Mouse (Mus musculus) midbrain, embryonic 14.5 days (tissue): ENCODE measurements around the gene Zdhhc17. TPM values are rescaled to one million over a fixed set of nuclear protein-coding genes. Genes with fewer than 3 reads are reported as not detected.

ENCODE experiments used
- ATAC-seq: fragments of 200-750 bp; cut with Nextera tagmentation; 2 replicates; pipeline ENCODE4 v1.8.0; 2017; ENCODE audit warnings: moderate number of reproducible peaks, moderate library complexity; ENCODE audit not compliant: low FRiP score, low TSS enrichment
- DNase-seq: peaks from one replicate; pipeline ENCODE4 v3.0.0-alpha.2; 2015
- H3K27ac ChIP-seq: fragments of 300-500 bp; sonication (generic); replicated peaks from 2 replicates; pipeline ENCODE4 v1.5.1; 2014; ENCODE audit warnings: mild to moderate bottlenecking, low read depth, low read length, moderate library complexity
- H3K27me3 ChIP-seq: fragments of 300-500 bp; sonication (generic); 2 replicates; pipeline ENCODE4 v1.6.1; 2014; ENCODE audit warnings: low read length, control low read depth, mixed read lengths; ENCODE audit not compliant: control insufficient read depth, insufficient read depth
- H3K36me3 ChIP-seq: fragments of 300-500 bp; sonication (generic); 2 replicates; pipeline ENCODE4 v1.6.1; 2014; ENCODE audit warnings: low read length, control low read depth; ENCODE audit not compliant: control insufficient read depth, insufficient read depth
- H3K4me1 ChIP-seq: fragments of 300-500 bp; sonication (generic); 2 replicates; pipeline ENCODE4 v1.6.1; 2014; ENCODE audit warnings: mild to moderate bottlenecking, antibody characterized with exemption, low read length, control low read depth; ENCODE audit not compliant: control insufficient read depth, insufficient read depth
- H3K4me2 ChIP-seq: fragments of 300-500 bp; sonication (generic); 2 replicates; pipeline ENCODE4 v1.6.1; 2014; ENCODE audit warnings: mild to moderate bottlenecking, low read length, moderate library complexity
- H3K4me3 ChIP-seq: fragments of 300-500 bp; sonication (generic); replicated peaks from 2 replicates; pipeline ENCODE4 v1.5.1; 2014; ENCODE audit warnings: low read depth, low read length
- H3K9ac ChIP-seq: fragments of 300-500 bp; sonication (generic); replicated peaks from 2 replicates; pipeline ENCODE4 v1.6.1; 2014; ENCODE audit warnings: mild to moderate bottlenecking, low read length, moderate library complexity
- H3K9me3 ChIP-seq: fragments of 300-500 bp; sonication (generic); 2 replicates; pipeline ENCODE4 v1.6.1; 2016; ENCODE audit warnings: low read length, control low read depth, mixed read lengths; ENCODE audit not compliant: control insufficient read depth
- WGBS: fragments of 180-500 bp; shearing (Covaris S2); extraction: QIAGEN DNeasy Blood & Tissue Kit; methylation state at CpG from one replicate; pipeline ENCODE4 v1.1.7; 2014; 5-methylcytosine and 5-hydroxymethylcytosine counted together
- polyA plus RNA-seq: library from polyadenylated mRNA; unstranded; fragments of >200 nt; fragmentation: Nextera tagmentation; extraction: Ambion mirVana; gene quantifications from 2 replicates; pipeline ENCODE4 v1.2.1, GENCODE M21; 2014

Zdhhc17 gene
- polyA plus RNA-seq, 1 experiment from 2014 or later: 69.9 TPM

DNA sequence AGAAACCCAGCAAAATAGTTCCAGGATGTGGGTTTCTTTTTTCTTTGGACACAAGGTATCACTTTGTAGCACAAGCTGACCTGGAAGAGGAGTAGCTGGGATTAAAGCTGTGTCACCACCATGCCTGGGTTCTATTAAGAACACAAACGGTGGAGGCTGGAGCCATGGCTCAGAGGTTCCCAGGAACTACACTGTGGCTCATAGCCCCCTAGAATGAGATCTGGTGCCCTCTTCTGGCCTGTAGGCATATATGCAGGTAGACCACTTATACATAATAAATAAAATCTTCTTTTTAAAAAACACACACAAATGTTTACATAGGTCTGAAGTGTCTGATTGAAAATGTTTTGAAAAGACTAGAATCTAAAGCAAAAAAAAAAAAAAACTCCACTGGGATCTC is 33.9 kb downstream of the Zdhhc17 start:
- Histone ChIP-seq H3K36me3 (peaks cover 41% of the 10 kb centered on the region), H3K27me3 (no peaks in the 10 kb centered on the region), H3K27ac (no peak overlapping the region), H3K4me2 (no peak overlapping the region), H3K9me3 (no peaks in the 10 kb centered on the region), H3K4me1 (no peaks in the 10 kb centered on the region), H3K9ac (no peak overlapping the region), H3K4me3 (no peak overlapping the region)
- ATAC-seq (peak; percentile 60; the same call in 1 of the 2 replicates), DNase-seq (peak; percentile 84)
- WGBS: 0% methylated on average over 1 of the region's 1 CpGs

DNA sequence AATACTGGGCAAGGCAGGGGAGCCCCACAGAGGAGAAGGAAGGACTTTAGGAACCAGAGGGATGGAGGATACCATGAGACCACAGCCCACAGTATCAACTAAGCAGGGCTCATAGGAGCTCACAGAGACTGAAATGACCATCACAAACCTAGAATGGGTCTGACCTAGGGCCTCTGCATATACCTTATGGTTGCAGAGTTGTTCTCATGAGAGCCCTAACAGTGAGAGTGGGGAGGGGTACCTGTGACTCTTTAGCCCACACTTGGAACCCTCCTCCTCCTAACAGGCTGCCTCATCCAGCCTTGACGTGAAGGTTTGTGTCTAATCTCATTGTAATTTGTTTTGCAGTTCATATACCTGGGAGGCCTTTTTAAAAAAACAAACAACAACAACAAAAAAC is 35.1 kb downstream of the Zdhhc17 start:
- Histone ChIP-seq H3K27ac (no peak overlapping the region), H3K9ac (no peak overlapping the region), H3K9me3 (no peaks in the 10 kb centered on the region), H3K4me1 (no peaks in the 10 kb centered on the region), H3K4me3 (no peak overlapping the region), H3K4me2 (no peak overlapping the region), H3K36me3 (peaks cover 38% of the 10 kb centered on the region), H3K27me3 (no peaks in the 10 kb centered on the region)
- no peak for DNase-seq
- ATAC-seq: no peak
- WGBS: 69% methylated on average over 1 of the region's 1 CpGs

DNA sequence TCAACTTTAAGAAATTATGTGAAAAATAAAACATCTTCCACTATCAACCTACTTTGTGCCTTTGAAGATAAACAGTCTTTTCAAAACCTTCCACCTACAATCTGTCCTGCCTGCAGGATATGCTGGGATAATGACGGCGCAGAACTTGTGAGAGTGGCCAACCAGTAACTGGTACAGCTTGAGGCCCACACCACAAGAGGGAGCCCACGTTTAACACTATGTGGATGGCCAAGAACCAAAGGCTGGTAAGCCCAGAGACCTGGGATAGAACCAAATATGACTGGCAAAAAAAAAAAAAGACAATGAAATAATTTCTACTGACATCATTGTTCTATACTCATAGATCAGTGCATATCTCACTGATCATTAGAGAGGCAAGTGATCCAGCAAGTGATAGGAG is 35.5 kb downstream of the Zdhhc17 start:
- 56% methylated on average over 3 of the region's 3 CpGs for WGBS
- no peak overlapping the region for H3K9ac ChIP-seq
- H3K9me3 ChIP-seq: no peaks in the 10 kb centered on the region
- no peak overlapping the region for H3K4me2 ChIP-seq
- ATAC-seq (no peak; the same call in 1 of the 2 replicates), DNase-seq (peak; percentile 82)
- no peak overlapping the region for H3K27ac ChIP-seq
- H3K36me3 ChIP-seq: peaks cover 39% of the 10 kb centered on the region
- no peak overlapping the region for H3K4me3 ChIP-seq
- H3K4me1 ChIP-seq: no peaks in the 10 kb centered on the region
- H3K27me3 ChIP-seq: no peaks in the 10 kb centered on the region

DNA sequence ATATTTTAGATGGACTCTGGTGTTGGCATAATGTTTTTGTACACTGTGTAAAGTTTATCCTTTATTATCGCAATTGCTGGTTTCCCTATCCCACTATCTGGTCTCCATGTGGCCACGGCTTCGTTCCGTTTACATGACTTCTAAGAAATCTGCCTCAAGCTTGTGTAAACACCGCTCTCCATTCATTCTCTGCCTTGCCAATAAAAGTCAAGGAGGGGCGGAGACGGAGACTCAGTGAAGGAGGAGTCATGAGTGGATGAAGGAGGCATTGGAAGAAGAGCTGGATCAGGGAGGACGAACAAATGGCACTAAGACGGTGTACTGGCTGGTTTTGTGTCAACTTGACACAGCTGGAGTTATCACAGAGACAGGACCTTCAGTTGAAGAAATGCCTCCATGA is 37.9 kb downstream of the Zdhhc17 start:
- Histone ChIP-seq H3K4me1 (no peaks in the 10 kb centered on the region), H3K27me3 (no peaks in the 10 kb centered on the region), H3K36me3 (peaks cover 44% of the 10 kb centered on the region), H3K4me3 (no peak overlapping the region), H3K27ac (no peak overlapping the region), H3K9ac (no peak overlapping the region), H3K4me2 (no peak overlapping the region), H3K9me3 (no peaks in the 10 kb centered on the region)
- ATAC-seq: no peak
- DNase-seq: no peak
- 89% methylated on average over 9 of the region's 9 CpGs for WGBS

DNA sequence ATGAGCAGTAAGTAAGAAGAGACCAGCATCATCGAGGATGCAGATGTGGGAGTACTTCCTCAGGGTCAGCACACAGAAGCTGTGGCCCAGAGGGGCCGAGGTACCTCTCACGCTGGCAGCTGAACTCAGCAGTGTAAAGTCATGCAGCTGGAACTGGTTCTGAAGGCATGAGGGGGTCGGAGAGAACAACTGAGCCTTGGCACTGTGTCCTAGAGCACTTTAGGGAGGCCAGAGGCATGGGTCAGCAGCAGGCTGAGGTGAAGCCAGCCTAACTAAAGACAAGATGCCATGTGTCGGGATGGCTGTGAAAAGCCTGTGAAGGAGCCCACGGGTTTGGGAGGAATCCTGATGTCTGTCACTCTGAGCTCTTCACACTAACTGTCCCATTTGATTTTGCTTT is 38.5 kb downstream of the Zdhhc17 start:
- H3K4me2 ChIP-seq: no peak overlapping the region
- 96% methylated on average over 6 of the region's 6 CpGs for WGBS

DNA sequence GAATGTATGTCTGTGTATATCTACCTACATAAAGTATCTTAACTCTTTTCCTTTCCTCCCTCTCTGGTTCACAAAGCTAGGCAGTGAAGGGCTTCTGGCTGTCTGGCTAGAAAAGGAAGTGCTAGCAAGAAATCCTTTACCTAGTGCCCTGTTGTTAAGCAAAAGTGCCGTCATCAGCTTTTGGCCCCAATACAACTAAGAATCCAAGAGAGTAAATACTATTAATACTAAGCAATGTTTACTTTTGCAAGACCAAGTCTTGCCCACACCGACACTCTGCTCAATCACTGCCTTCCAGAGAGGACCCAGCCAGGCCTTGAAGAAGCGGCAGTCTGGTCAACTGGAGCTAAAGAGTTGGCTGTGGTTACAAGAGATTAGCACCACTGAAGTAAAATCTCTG is 38.9 kb downstream of the Zdhhc17 start:
- no peaks in the 10 kb centered on the region for H3K9me3 ChIP-seq
- H3K9ac ChIP-seq: no peak overlapping the region
- no peak for DNase-seq
- peaks cover 46% of the 10 kb centered on the region for H3K36me3 ChIP-seq
- no peak overlapping the region for H3K4me3 ChIP-seq
- H3K27ac ChIP-seq: no peak overlapping the region
- 94% methylated on average over 3 of the region's 3 CpGs for WGBS
- no peaks in the 10 kb centered on the region for H3K4me1 ChIP-seq
- no peak overlapping the region for H3K4me2 ChIP-seq
- ATAC-seq: no peak
- H3K27me3 ChIP-seq: no peaks in the 10 kb centered on the region

More for the DNA sequence above, 38.5 kb downstream of the Zdhhc17 start:
- no peak overlapping the region for H3K4me3 ChIP-seq
- peaks cover 46% of the 10 kb centered on the region for H3K36me3 ChIP-seq
- H3K27ac ChIP-seq: no peak overlapping the region
- no peaks in the 10 kb centered on the region for H3K4me1 ChIP-seq
- H3K27me3 ChIP-seq: no peaks in the 10 kb centered on the region
- H3K9me3 ChIP-seq: no peaks in the 10 kb centered on the region
- ATAC-seq (no peak), DNase-seq (no peak)
- no peak overlapping the region for H3K9ac ChIP-seq

DNA sequence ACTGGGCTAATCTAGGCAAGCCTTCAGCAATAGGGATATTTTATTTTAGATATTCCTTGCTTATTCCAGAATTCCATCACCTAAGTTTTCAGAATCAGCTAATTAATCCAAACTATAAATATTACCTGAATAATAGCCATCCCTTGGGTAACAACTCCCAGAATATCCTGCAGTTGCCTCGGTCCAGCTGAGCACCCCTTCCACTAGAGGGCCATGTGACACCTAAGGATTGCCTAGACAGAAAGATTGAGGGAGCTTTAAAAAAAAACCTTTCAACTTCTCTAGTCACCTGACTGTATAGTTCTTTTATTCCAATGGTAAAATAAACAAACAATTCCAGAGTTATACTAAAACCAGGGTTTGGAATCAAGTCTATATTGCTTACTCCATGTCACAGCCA is 47.8 kb downstream of the Zdhhc17 start:
- Histone ChIP-seq H3K4me2 (no peak overlapping the region), H3K27ac (no peak overlapping the region), H3K4me3 (no peak overlapping the region), H3K27me3 (no peaks in the 10 kb centered on the region), H3K36me3 (peaks cover 29% of the 10 kb centered on the region), H3K4me1 (no peaks in the 10 kb centered on the region), H3K9ac (no peak overlapping the region), H3K9me3 (no peaks in the 10 kb centered on the region)
- ATAC-seq (no peak), DNase-seq (no peak)
- WGBS: 33% methylated on average over 1 of the region's 1 CpGs

DNA sequence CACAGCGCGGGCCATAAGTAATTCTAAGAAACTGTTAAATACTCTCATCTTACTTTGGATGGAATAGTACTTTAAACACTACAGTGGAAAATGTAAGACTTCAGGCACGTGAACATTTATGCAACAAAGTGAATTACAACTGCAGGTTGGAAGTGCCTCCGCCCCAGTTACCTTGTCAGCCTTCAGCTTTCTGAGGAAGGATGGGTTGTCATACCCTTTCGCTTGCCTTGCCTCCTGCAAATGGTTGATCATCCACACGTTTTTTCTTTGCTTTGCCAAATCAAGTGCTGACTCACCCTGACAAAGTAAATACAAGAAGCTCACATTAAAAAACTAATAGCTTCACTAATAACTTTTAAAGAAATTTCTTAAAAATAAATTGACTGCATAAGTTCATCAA is 49.1 kb downstream of the Zdhhc17 start:
- Histone ChIP-seq H3K9me3 (no peaks in the 10 kb centered on the region), H3K27ac (no peak overlapping the region), H3K9ac (no peak overlapping the region), H3K4me1 (no peaks in the 10 kb centered on the region), H3K36me3 (peaks cover 30% of the 10 kb centered on the region), H3K4me2 (no peak overlapping the region), H3K4me3 (no peak overlapping the region), H3K27me3 (no peaks in the 10 kb centered on the region)
- DNase-seq (no peak), ATAC-seq (no peak)
- 97% methylated on average over 6 of the region's 6 CpGs for WGBS

DNA sequence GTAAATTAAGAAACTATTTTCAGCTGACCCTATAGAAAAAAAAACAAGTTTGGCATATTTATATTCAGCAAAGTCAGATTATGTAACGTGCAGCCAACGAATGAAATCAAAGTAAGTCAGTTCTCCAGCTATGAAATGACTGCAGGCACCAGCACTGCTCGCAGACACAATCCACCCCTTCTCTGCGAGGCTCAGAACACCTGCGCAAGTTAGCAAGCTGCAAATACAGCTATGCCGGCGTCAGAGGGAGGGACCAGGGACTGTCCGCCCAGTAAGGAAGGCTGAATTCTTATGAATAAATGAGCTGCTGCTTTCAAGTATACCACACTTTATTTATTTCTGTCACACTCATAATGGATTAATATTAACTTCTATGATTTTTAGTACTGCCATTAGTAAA is 50.2 kb downstream of the Zdhhc17 start:
- H3K27ac ChIP-seq: no peak overlapping the region
- DNase-seq (no peak), ATAC-seq (no peak)
- no peak overlapping the region for H3K4me3 ChIP-seq
- no peaks in the 10 kb centered on the region for H3K9me3 ChIP-seq
- no peak overlapping the region for H3K9ac ChIP-seq
- H3K4me1 ChIP-seq: no peaks in the 10 kb centered on the region
- no peaks in the 10 kb centered on the region for H3K27me3 ChIP-seq
- WGBS: 96% methylated on average over 8 of the region's 8 CpGs
- no peak overlapping the region for H3K4me2 ChIP-seq
- peaks cover 36% of the 10 kb centered on the region for H3K36me3 ChIP-seq
